Mouse (Mus musculus): ENCODE measurements around the gene Tmc8.

DNA sequence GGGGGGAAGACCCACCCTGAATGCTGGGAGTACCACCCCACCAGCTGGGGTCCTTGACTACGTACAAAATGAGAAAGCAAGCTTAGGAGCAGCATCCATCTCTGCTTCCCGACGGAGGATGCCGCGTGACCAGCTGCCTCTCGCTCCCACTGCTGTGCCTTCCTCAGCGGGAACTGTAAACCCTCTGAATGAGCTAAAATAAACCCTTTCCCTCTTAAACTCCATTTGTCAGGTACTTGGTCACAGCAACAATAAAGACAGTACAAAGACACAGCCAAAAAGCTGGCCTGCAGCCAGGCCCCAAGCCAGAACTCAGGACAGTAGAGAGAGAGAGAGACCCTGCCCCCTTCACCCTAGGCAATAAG, 12.2 kb upstream of the Tmc8 start:
- TF ChIP-seq HCFC1 (IDR thresholded peaks at IDR 0.05; ENCODE audit: borderline replicate concordance, insufficient read depth, low read length): no peak
- no peak for TF ChIP-seq ZC3H11A (IDR thresholded peaks at IDR 0.05; ENCODE audit: borderline replicate concordance, low read depth, low read length)
